Mouse (Mus musculus): Measurements from ENCODE around the gene Kin.

The Kin gene

DNA sequence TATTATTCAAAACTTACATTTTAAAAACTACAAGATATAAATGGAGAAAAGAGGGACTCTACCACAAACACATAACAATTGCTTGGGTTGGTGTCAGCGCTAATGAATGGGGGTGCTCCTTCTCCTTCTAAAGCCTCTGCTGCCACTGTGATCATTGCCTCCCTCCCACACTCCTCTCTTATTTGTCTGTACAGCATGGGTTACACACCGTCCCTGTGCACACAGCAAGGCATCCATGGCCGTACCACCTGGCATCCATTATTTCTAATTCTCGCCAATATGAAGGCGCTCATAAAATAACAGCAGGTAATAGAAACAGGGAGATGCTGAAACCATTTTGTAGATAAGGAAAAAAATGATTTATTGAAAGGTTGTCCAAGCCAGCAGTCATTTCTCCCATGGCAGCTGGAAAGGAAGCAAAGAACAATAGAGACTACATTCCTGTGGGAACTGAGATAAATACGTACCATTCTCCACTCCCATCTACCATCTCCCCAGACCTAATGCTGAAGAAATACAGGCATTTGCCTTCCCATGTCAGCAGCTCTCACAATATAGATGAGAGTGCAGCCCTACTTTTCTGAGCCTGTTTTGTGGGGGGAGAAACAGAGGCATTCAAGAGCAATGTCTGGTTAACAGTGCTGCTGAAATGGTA is 28.3 kb downstream of the Kin start:
- in situ Hi-C loops (cut with MboI, MseI) = no loop called here

DNA sequence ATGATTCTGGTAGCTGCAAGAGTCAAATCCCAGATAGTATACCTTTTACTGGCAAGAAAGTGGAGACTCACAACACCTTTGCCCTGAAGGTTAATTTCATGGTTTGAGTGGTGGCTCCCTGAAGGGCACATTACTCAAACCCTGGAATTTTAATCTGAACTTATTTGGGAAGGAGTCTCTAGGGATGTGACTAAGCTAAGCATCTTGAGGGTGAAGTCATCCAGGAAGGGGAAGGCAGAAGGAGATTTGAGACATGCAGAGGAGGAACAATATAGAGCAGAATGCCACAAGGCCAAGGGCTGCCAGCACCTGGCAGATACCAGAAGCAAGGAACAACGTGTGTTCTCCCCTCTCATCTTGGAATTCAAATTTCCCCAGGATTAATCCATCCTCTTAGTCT is 38.4 kb downstream of the Kin start:
- in situ Hi-C loops (cut with MboI, MseI) = no loop called here

DNA sequence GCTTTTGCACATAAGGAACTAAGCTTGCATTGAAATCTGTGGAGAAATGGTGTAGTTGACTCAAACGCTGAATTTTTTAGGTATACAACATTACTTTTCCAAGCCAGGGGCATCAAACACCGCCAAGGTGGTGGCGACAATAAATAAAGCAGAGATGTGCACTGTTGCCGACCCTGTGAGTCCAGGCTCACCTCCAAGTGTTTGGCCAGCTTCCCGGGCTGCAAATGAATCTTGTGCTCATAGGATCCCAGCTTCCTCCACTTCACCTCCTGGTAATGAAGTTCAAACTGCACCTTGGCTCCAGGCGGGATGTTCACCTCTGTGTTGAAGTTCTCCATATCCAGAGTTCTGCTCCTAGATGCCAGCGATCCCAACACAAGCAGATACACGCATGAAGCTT is 38.9 kb downstream of the Kin start:
- in situ Hi-C loops (cut with MboI, MseI) = no loop called here

DNA sequence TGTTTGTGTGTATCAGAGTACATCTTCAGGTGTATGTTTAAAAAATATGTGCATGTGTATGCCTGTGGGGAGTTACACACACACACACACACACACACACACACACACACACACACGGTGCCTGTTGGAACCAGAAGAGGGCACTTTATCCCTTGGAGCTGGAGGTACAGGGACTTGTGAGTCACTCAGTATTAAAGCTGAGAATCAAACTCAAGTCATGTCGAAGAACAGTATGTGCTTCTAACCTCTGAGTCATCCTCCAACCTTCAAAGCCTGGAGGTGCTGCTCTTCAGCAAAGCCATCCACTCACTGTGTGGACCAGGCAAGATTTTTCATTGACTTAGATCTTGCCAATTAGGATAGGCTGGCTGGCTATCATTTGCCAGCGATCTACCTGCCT is 41.4 kb downstream of the Kin start:
- in situ Hi-C loops (cut with MboI, MseI) = no loop called here

DNA sequence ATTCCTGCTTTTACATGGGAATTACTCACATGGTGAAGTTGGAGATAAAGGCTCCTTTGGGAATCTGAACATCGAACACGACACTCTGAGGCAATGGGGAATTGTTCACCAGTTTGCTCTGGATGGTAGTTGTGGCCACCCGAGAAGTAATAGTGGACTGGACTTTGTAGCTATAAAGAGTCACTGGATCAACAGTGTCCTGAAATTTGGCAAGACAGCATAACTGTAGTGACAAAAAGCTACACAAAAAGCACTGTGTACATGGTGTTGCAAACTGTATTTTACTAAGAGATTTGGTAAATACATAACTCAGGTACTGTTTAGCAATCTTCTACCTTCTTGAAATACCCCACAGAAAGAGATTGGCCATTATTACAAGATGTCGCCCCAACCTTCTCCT is 45.7 kb downstream of the Kin start:
- in situ Hi-C loops (cut with MboI, MseI) = no loop called here

DNA sequence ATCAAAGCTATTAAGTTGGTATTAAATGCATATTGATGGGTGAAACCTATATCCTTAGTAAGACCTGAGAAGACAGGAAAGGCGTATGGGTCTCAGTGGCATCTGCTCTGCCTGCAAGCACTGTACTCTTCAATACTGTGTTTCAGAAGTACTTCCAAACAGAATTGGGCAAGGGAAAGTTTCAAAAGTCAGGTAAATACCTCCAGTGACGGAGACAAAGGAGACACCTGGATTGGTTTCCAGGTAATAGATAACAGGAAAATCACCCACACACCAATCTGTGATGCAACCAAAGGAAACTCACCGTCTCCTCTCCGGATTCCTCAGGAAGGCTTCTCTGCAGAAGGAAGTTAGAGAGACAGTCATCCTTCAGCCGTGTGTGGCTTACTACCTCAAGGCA is 47.1 kb downstream of the Kin start:
- in situ Hi-C loops (cut with MboI, MseI) = no loop called here

DNA sequence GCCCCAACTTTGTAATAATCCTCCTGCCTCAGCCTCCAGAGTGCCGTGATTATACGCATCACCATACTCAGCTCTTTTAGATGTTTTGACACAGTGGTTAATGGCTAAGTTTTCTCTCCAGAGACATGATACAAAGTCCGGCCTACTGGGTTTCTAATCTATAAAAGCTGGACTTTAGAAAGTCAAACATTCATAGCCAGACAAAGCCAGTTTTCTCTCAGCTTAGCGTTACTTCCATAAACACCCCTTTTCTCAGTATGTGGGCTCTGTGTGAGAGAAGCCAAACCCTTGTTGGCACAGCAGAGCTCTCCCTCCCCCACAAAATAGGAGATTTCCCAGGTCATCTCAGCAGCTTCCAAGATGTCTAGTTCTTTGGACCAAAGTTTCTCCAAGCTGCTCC is 48.2 kb downstream of the Kin start:
- in situ Hi-C loops (cut with MboI, MseI) = no loop called here

DNA sequence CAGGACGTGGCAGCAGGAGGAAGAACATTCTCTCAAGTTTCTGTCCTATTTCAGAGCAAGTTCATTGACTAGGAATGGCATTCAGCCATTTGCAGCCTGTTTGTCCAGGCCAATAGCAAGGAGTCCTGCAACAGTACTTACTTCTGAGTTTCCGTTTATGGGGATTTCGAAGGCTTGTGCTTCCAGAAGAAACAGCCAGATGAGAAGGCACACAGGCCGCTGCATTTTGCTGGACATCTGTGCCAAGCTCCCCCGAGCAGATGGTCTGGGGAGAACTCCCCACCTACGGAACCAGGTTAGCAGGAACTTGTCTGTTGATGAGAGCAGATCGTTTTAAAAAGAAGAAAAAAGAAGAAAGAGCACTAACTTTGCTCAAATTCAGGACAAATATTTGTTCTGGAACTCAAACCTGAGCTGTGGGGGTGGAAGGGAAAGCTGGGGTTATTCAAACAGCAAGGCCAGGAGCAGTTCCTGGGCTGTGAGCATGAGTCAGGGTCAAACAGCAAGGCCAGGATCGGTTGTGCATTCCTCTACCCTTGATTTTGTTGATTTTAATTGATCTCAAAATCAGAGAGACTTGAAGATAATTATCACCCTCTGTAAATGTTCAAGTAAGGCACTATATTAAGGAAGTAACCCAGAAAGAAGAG is 50.1 kb downstream of the Kin start:
- in situ Hi-C loops (cut with MboI, MseI) = loop anchor here (10.0 kb wide), 1 partner anchor 164 kb away; no protein-coding TSS in a partner anchor

DNA sequence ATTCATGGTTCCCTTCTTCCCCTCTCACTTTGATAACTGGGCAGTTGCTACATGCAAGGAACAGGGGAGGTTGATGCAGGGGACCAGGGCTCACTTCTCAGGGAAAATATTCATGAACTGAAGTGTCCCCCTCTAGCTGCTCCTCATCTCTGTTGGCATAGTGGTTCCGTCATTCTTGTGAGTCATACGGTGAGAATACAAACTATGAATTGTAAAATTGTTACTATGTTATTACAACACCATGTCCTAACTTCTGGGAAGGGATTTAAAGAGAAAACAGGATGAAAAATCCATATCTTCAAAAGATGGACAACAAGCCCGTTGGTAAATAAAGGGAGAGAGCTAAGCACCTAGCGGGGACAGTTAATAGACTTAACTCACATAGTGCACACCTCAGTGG is 50.9 kb downstream of the Kin start, which contains the start of gene Itih2:
TSS of gene Itih2 (minus strand) at position 101 of the 400 bp plus-strand sequence.
- in situ Hi-C loops (cut with MboI, MseI) = loop anchor here (10.0 kb wide), 1 partner anchor 164 kb away; no protein-coding TSS in a partner anchor

DNA sequence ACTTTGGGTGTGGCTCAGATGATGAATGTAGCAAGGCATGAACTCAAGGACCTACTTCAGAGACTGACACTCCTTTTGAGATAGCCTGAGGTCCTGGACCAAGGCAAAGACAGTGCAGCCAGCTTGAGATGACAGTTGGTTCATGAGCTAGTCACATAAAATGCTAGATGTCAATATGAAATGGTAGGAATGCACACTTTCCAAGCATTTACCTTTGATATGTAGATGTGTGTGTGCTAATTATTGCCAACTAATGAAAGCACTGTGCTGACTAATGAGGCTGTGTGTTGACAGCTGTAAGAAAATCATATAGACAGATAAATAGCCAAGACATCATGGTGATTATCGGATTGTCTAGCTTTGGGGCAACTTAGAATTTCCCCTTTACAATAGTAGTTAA is 51.7 kb downstream of the Kin start:
- in situ Hi-C loops (cut with MboI, MseI) = loop anchor here (10.0 kb wide), 1 partner anchor 163 kb away; no protein-coding TSS in a partner anchor

DNA sequence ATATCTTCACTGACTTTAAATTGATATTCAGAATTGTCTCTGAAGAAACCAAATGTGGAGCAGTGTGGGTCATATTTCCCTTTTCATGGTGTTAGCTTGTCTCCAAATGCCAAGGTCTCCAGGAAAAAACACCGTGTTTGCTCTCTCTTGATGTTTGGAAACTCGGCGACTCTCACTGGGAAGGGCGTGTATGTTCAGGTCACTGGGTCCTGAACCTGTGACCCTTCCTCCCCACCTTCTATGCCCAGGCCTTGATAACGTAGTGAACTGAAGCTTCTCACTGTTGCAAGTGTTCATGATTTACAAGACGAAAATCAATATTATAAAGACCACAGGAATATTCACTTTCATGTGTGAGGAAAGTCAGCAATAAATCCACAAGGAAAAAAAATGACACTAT is 53.5 kb downstream of the Kin start:
- in situ Hi-C loops (cut with MboI, MseI) = loop anchor here (10.0 kb wide), 1 partner anchor 161 kb away; no protein-coding TSS in a partner anchor

DNA sequence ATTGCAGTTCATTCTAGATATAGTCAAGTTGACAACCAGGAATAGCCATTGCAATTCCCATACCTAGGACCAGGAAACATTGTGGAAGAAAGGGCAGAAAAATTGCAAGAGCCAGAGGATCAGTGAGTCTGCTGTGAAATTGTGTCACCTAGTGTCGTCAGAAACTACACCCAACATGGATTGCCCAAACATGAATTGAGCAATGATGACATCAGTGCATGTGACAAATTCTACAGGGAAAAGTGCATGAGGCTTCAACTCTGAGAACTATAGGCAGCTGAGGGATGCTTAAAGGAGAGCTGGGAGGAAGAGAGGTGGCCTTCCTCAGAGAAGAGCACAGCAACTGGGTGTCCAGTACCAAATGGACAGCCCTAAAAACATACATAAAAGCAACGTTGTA is 56.9 kb downstream of the Kin start:
- in situ Hi-C loops (cut with MboI, MseI) = loop anchor here (5.0 to 10.0 kb wide), 2 partner anchors 35 to 157 kb away; no protein-coding TSS in a partner anchor

DNA sequence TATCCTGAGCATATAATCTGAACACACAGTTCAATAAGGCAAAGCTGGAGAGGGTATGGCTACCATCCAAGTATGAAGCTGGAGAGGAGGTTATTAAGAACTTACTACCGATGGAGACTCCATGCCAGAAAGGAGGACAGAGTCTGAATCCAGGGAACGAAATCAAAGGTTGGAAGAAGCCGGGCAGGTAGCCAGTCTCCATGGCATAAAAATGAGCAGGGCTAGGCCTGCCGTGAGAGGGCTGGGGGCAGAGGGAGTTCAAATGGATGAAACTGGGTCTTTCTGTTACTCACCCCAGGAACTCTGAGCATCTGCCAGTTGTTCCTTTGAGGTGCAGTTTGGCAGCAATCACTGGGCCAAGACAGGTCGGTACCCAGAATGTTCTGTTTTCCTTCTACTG is 60.1 kb downstream of the Kin start:
- in situ Hi-C loops (cut with MboI, MseI) = no loop called here
